Mouse (Mus musculus): ENCODE results near the gene Gga2.

DNA sequence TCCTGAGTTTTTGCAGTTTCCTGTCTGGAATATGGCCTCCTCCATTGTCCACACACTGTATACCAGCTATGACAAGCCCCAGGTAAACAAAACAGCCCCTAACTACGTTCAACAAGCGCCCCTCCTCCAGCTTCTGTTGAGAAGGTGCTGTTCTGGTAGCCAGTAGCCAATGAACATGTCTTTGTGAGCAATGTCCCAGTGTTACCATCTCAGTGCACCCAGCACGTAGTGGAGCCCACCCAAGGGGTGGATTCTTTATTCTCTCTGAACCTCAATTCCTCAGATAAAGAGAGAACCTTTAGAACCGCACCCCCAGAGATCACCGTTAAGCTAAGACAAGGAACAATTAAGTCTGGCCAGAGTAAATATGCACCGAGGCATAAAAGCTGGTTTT lies 752 bp downstream of the Gga2 start:
- TF ChIP-seq CTCF (IDR thresholded peaks at IDR 0.05; ENCODE audit: low read depth, low read length) (no peak), TAL1 (conservative IDR thresholded peaks at IDR 0.05; ENCODE audit: low read depth, low read length) (no peak), GATA1 (IDR thresholded peaks at IDR 0.05; ENCODE audit: borderline replicate concordance, low read length) (no peak), POLR2AphosphoS5 (IDR thresholded peaks at IDR 0.05; ENCODE audit: insufficient replicate concordance, low read depth, low read length) (no peak), GATA2 (IDR thresholded peaks at IDR 0.05; ENCODE audit: borderline replicate concordance, low read depth, low read length) (no peak)
